Mouse (Mus musculus) forebrain, embryonic 15.5 days (tissue): ENCODE measurements around the gene Spin2-ps6. TPM values are rescaled to one million over a fixed set of nuclear protein-coding genes. Genes with fewer than 3 reads are reported as not detected.
"Not testable (repeated sequence)": the region's sequence is repeated elsewhere in the genome, so short reads cannot be mapped to it uniquely, and the experiment has no call there.

Experiments
- ATAC-seq: fragments of 200-750 bp; cut with Nextera tagmentation; replicated peaks from 2 replicates; pipeline ENCODE4 v1.8.0; 2017; ENCODE audit warnings: mild to moderate bottlenecking, moderate TSS enrichment, moderate library complexity
- H3K27ac ChIP-seq: fragments of 300-500 bp; sonication (generic); replicated peaks from 2 replicates; pipeline ENCODE4 v1.5.1; 2015; ENCODE audit warnings: mild to moderate bottlenecking, inconsistent platforms
- H3K27me3 ChIP-seq: fragments of 300-500 bp; sonication (generic); 2 replicates; pipeline ENCODE4 v1.6.1; 2015; ENCODE audit warnings: inconsistent platforms
- H3K36me3 ChIP-seq: fragments of 300-500 bp; sonication (generic); 2 replicates; pipeline ENCODE4 v1.6.1; 2015; ENCODE audit warnings: mild to moderate bottlenecking, inconsistent platforms
- H3K4me1 ChIP-seq: fragments of 300-500 bp; sonication (generic); 2 replicates; pipeline ENCODE4 v1.6.1; 2015; ENCODE audit warnings: inconsistent platforms
- H3K4me2 ChIP-seq: fragments of 300-500 bp; sonication (generic); replicated peaks from 2 replicates; pipeline ENCODE4 v1.6.1; 2015; ENCODE audit warnings: mild to moderate bottlenecking, inconsistent platforms
- H3K4me3 ChIP-seq: fragments of 300-500 bp; sonication (generic); 2 replicates; pipeline ENCODE4 v1.5.1; 2015; ENCODE audit warnings: mild to moderate bottlenecking, inconsistent platforms
- H3K9ac ChIP-seq: fragments of 300-500 bp; sonication (generic); replicated peaks from 2 replicates; pipeline ENCODE4 v1.6.1; 2015; ENCODE audit warnings: mild to moderate bottlenecking, inconsistent platforms
- H3K9me3 ChIP-seq: fragments of 300-500 bp; sonication (generic); 2 replicates; pipeline ENCODE4 v1.6.1; 2016; ENCODE audit warnings: inconsistent platforms
- WGBS: fragments of 180-500 bp; shearing (Covaris S2); methylation state at CpG from one replicate; pipeline ENCODE4 v1.1.7; 2015; ENCODE audit warnings: mixed read lengths; 5-methylcytosine and 5-hydroxymethylcytosine counted together
- polyA plus RNA-seq: library from polyadenylated mRNA; unstranded; fragments of >200 nt; fragmentation: Nextera tagmentation; extraction: Ambion mirVana; gene quantifications from 2 replicates; pipeline ENCODE4 v1.2.1, GENCODE M21; 2015

Gene Spin2-ps6
- not detected in 2 replicates for polyA plus RNA-seq

- not testable (repeated sequence) for H3K4me1 ChIP-seq, H3K9ac ChIP-seq, H3K9me3 ChIP-seq, H3K4me3 ChIP-seq, ATAC-seq, H3K4me2 ChIP-seq, H3K27me3 ChIP-seq, H3K27ac ChIP-seq, H3K36me3 ChIP-seq
- WGBS, result 100% methylated on average over 1 of the region's 3 CpGs
Measured at GRCm38 (mm10) chrX:33234569-33234968, at the start of gene Spin2-ps6. Spin2-ps6 (plus strand) TSS chrX:33234869.

Other genes starting within 250 kb of the Spin2-ps6 start
- not detected in 2 replicates for gene Btbd35f12, start 78.5 kb downstream of the Spin2-ps6 start, polyA plus RNA-seq